Mouse (Mus musculus): ENCODE measurements at regions not wholly inside any gene's neighbourhood (a gene's known extent, or its start where the extent isn't known, plus 50 kb on each side); places are given as distances from the start of the nearest gene placed in this dataset.
A peak's percentile ranks its signal among the peaks of the same experiment; 100 is the strongest.

DNA sequence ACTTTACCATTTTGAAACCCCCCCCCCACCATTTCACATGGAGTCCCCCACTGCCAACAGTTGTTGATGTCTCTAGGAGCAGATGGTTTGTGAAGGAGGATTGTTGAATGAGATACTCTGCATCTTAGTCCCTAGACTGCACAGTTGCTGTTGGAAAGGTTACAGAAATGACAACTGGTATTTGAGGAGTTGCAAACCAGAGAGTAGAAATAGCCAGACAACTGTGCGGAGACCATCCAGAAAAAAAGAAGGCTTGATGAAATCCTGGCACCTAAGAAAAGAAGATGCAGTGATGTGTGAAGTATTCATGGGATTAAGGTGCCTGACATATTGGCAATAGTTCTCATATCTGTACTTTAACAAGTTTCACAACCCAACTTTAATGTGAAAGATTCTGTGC, 1069.2 kb upstream of the Slc39a10 start:
- Histone ChIP-seq H3K4me1 (ENCODE audit: insufficient read depth) (no peaks in the 10 kb centered on the region), H3K4me2 (ENCODE audit: low read depth) (no peak overlapping the region), H3K9me3 (ENCODE audit: low read length) (no peaks in the 10 kb centered on the region), H3K27ac (ENCODE audit: low read depth, low read length) (no peak overlapping the region), H3K36me3 (ENCODE audit: insufficient read depth) (no peaks in the 10 kb centered on the region), H3K9ac (no peak overlapping the region), H3K27me3 (ENCODE audit: insufficient read depth, low read length) (no peaks in the 10 kb centered on the region), H3K4me3 (ENCODE audit: low read depth, low read length) (no peak overlapping the region)
- peak; percentile 96 for ATAC-seq
- 64% methylated on average over 1 of the region's 1 CpGs for WGBS
- DNase-seq, result peak; percentile 70
- TF ChIP-seq CTCF (IDR thresholded peaks at IDR 0.05; ENCODE audit: low read depth), result no peak

DNA sequence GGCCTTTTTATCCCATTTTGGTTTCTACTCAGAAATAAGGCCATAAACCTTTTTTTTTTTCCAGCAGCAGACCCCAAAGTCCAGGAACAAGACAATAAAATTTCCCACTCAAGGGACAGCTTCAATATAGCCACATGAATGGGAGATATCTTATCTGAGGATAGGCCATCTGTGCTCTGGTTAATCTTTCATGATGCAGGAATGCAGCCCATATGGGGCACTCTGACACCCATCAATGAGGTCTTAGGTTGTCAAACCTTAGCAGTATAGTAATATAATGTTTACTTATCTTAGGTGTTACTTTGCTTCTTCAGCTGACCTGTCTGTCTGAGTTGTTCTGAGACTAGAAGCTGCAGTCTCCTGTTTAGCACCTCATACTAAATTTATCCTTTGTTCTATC, 1048.0 kb upstream of the Slc39a10 start:
- H3K27ac ChIP-seq (ENCODE audit: low read depth, low read length), result no peak overlapping the region
- no peaks in the 10 kb centered on the region for H3K27me3 ChIP-seq (ENCODE audit: insufficient read depth, low read length)
- no peak for DNase-seq
- H3K4me3 ChIP-seq (ENCODE audit: low read depth, low read length), result no peak overlapping the region
- no peak overlapping the region for H3K9ac ChIP-seq
- no peak overlapping the region for H3K4me2 ChIP-seq (ENCODE audit: low read depth)
- H3K4me1 ChIP-seq (ENCODE audit: insufficient read depth), result no peaks in the 10 kb centered on the region
- no peak for TF ChIP-seq CTCF (IDR thresholded peaks at IDR 0.05; ENCODE audit: low read depth)
- no peak for ATAC-seq
- H3K36me3 ChIP-seq (ENCODE audit: insufficient read depth), result no peaks in the 10 kb centered on the region
- H3K9me3 ChIP-seq (ENCODE audit: low read length), result no peaks in the 10 kb centered on the region

DNA sequence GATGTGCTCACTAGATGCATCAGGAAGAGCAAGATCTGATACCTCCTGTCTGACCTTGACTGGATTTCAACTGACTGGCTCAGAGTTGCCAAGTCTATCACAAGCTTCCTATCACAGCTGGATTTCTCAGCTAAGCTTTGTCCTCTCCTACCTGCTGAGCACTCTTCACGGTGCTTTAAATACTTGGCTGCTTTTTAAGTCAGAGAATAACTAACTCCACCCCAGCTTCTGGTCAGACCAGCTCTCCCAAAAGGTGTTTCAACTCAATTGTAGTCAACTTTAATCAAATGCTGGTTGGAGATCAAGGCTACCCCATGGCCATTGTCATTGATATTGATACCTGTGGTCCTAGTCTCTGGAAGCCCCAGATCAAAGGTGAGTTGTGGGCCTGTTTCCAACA, 1021.5 kb upstream of the Slc39a10 start:
- DNase-seq, result no peak
- Histone ChIP-seq H3K9me3 (ENCODE audit: low read length) (no peaks in the 10 kb centered on the region), H3K4me1 (ENCODE audit: insufficient read depth) (no peaks in the 10 kb centered on the region), H3K4me2 (ENCODE audit: low read depth) (no peak overlapping the region), H3K27ac (ENCODE audit: low read depth, low read length) (no peak overlapping the region), H3K27me3 (ENCODE audit: insufficient read depth, low read length) (no peaks in the 10 kb centered on the region), H3K4me3 (ENCODE audit: low read depth, low read length) (no peak overlapping the region), H3K9ac (no peak overlapping the region), H3K36me3 (ENCODE audit: insufficient read depth) (no peaks in the 10 kb centered on the region)
- no peak for TF ChIP-seq CTCF (IDR thresholded peaks at IDR 0.05; ENCODE audit: low read depth)
- no peak for ATAC-seq
- 26% methylated on average over 1 of the region's 1 CpGs for WGBS

Measured in forebrain, postnatal 0 days (tissue).